Mouse (Mus musculus) limb, embryonic 14.5 days (tissue): ENCODE measurements around the gene Plekhh1. TPM values are rescaled to one million over a fixed set of nuclear protein-coding genes. Genes with fewer than 3 reads are reported as not detected.

ENCODE experiments used
- ATAC-seq: fragments of 200-750 bp; cut with Nextera tagmentation; 2 replicates; pipeline ENCODE4 v1.8.0; 2017; ENCODE audit warnings: low read depth, moderate number of reproducible peaks, moderate TSS enrichment; ENCODE audit not compliant: low FRiP score
- DNase-seq: peaks from one replicate; pipeline ENCODE4 v3.0.0-alpha.2; 2015; ENCODE audit warnings: low spot score
- H3K27ac ChIP-seq: fragments of 300-500 bp; sonication (generic); replicated peaks from 2 replicates; pipeline ENCODE4 v1.5.1; 2014; ENCODE audit warnings: low read depth, mild to moderate bottlenecking, low read length, moderate library complexity, mixed read lengths
- H3K27me3 ChIP-seq: fragments of 300-500 bp; sonication (generic); 2 replicates; pipeline ENCODE4 v1.6.1; 2014; ENCODE audit warnings: low read length, mixed read lengths; ENCODE audit not compliant: control insufficient read depth, insufficient read depth
- H3K36me3 ChIP-seq: fragments of 300-500 bp; sonication (generic); 2 replicates; pipeline ENCODE4 v1.6.1; 2014; ENCODE audit warnings: mild to moderate bottlenecking, low read length, moderate library complexity, mixed read lengths; ENCODE audit not compliant: control insufficient read depth, insufficient read depth
- H3K4me1 ChIP-seq: fragments of 300-500 bp; sonication (generic); 2 replicates; pipeline ENCODE4 v1.6.1; 2014; ENCODE audit warnings: antibody characterized with exemption, low read length, mixed read lengths; ENCODE audit not compliant: control insufficient read depth, insufficient read depth
- H3K4me2 ChIP-seq: fragments of 300-500 bp; sonication (generic); replicated peaks from 2 replicates; pipeline ENCODE4 v1.6.1; 2014; ENCODE audit warnings: low read depth, mild to moderate bottlenecking, low read length, moderate library complexity; ENCODE audit not compliant: severe bottlenecking
- H3K4me3 ChIP-seq: fragments of 300-500 bp; sonication (generic); replicated peaks from 2 replicates; pipeline ENCODE4 v1.5.1; 2014; ENCODE audit warnings: low read length
- H3K9ac ChIP-seq: fragments of 300-500 bp; sonication (generic); 2 replicates; pipeline ENCODE4 v1.6.1; 2014; ENCODE audit warnings: mild to moderate bottlenecking, low read depth, low read length, moderate library complexity; ENCODE audit not compliant: severe bottlenecking
- H3K9me3 ChIP-seq: fragments of 300-500 bp; sonication (generic); 2 replicates; pipeline ENCODE4 v1.6.1; 2016; ENCODE audit warnings: low read length; ENCODE audit not compliant: control insufficient read depth
- POLR2A ChIP-seq: fragments of 200-500 bp; IDR thresholded peaks from 2 replicates; pipeline ENCODE4 v1.8.0; 2012; ENCODE audit warnings: inconsistent platforms, mild to moderate bottlenecking, moderate library complexity, borderline replicate concordance; ENCODE audit not compliant: insufficient read depth, insufficient read length; ENCODE audit errors: extremely low read depth
- WGBS: fragments of 180-500 bp; shearing (Covaris S2); extraction: QIAGEN DNeasy Blood & Tissue Kit; methylation state at CpG from one replicate; pipeline ENCODE4 v1.1.7; 2014; 5-methylcytosine and 5-hydroxymethylcytosine counted together
- polyA plus RNA-seq, 2 experiments: library from polyadenylated mRNA; depleted of rRNA in 1 of 2; stranded (reverse) in 1 of 2; unstranded in 1 of 2; fragments of >200 nt; fragmentation: Nextera tagmentation in 1 of 2; extraction: Ambion mirVana in 1 of 2; gene quantifications; 2 replicates each; pipeline versions ENCODE4 v1.2.1 to v1.2.3; 2012 to 2014

Gene Plekhh1
- polyA plus RNA-seq, 2 experiments, result 2.5 to 4.9 TPM

DNA sequence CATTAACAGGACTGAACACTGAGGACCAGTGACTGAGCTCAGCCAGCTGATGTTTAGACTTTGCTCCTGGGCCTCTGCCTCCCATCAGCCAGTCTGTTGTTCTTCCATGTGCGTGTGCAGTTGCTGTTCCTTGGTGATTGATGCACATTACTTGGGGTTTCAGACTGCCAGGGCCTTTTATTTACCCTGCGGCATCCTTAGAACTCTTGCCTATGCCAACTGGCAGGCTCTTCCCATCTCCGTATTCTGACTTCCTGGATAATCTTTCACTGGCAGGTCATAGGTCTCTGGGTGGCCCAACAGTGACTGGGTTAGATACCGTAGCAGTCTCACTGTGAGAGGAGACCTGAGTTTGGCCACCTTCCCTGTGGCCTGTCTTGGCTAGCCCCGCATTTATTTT, 38.6 kb downstream of the Plekhh1 start:
- ATAC-seq, result no peak
- WGBS, result 87% methylated on average over 5 of the region's 5 CpGs

DNA sequence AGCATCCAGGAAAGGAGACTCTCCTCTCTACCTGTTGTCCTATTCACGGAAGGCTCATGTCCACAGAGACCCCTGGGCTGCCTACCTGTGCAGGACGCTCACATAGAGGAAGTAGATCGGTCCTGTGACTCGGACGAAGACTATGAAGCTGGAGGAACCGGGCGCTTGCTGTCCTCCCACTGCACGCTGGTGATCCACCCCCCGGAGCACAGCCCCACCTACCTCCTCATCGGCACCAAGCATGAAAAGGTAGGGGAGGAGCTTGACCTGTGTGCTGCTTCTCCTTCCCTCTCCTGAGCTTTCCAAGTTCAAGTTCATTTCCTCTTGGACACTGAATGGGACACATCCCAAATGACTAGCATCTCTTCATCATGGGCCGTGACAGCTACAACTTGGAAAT, 39.3 kb downstream of the Plekhh1 start:
- H3K4me1 ChIP-seq, result no peaks in the 10 kb centered on the region
- 90% methylated on average over 11 of the region's 11 CpGs for WGBS
- H3K4me3 ChIP-seq, result no peak overlapping the region
- H3K4me2 ChIP-seq, result no peak overlapping the region
- no peak for DNase-seq
- TF ChIP-seq POLR2A, result no peak
- no peaks in the 10 kb centered on the region for H3K27me3 ChIP-seq
- H3K9me3 ChIP-seq, result no peaks in the 10 kb centered on the region
- no peak for ATAC-seq
- H3K9ac ChIP-seq, result no peak overlapping the region
- H3K27ac ChIP-seq, result no peak overlapping the region
- peaks cover 28% of the 10 kb centered on the region for H3K36me3 ChIP-seq

More for the DNA sequence above, 38.6 kb downstream of the Plekhh1 start:
- H3K4me1 ChIP-seq, result no peaks in the 10 kb centered on the region
- H3K36me3 ChIP-seq, result peaks cover 22% of the 10 kb centered on the region
- no peak overlapping the region for H3K4me3 ChIP-seq
- H3K9ac ChIP-seq, result no peak overlapping the region
- no peaks in the 10 kb centered on the region for H3K27me3 ChIP-seq
- TF ChIP-seq POLR2A, result no peak
- no peaks in the 10 kb centered on the region for H3K9me3 ChIP-seq
- DNase-seq, result no peak
- no peak overlapping the region for H3K4me2 ChIP-seq
- H3K27ac ChIP-seq, result no peak overlapping the region

DNA sequence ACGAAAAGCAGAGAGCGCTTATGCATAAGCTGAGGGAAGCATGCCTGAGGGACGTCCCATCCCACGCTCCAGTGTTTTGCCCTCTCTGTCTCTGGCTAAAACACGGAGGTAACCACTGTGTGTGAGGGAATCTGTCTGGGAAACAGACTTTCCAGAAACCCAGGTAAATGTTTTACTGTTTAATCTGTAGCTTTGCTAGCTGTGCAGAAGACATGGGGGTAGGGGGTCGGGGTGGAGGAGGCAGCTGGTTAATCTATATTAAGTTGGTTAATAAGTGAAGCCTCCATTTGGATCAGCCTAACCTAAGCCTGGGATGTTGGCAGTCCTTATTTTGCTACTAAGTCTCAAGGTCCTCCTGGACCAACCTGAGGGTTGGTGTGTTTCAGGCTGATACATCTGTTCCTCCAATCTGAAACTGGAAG, 40.2 kb downstream of the Plekhh1 start:
- H3K27ac ChIP-seq, result no peak overlapping the region
- no peak overlapping the region for H3K9ac ChIP-seq
- TF ChIP-seq POLR2A, result no peak
- peaks cover 37% of the 10 kb centered on the region for H3K36me3 ChIP-seq
- no peaks in the 10 kb centered on the region for H3K27me3 ChIP-seq
- 95% methylated on average over 6 of the region's 6 CpGs for WGBS
- no peaks in the 10 kb centered on the region for H3K4me1 ChIP-seq
- H3K4me3 ChIP-seq, result no peak overlapping the region
- DNase-seq (no peak), ATAC-seq (no peak)
- H3K4me2 ChIP-seq, result no peak overlapping the region
- no peaks in the 10 kb centered on the region for H3K9me3 ChIP-seq

DNA sequence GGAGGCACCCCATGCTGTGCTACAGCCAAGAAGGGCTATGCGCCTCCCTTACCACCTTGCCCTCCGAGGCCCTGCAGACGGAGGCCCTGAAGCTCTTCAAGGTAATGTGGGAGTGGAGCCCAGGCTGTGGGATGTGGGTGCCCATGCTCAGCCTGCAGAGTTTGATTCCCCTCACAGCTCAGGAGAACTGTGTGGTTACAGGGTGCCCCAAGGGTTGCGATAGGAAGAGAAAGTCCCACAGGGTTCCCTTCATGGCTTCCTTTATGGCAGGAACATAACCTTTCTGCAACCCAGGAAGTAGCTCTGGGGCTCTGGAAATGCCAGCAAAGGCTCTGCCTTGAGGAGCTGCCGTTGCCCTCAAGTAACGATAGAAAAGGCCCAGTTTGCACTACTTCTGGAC, 41.0 kb downstream of the Plekhh1 start:
- Histone ChIP-seq H3K4me1 (no peaks in the 10 kb centered on the region), H3K4me3 (no peak overlapping the region), H3K9me3 (no peaks in the 10 kb centered on the region), H3K4me2 (no peak overlapping the region), H3K36me3 (peaks cover 42% of the 10 kb centered on the region), H3K27ac (no peak overlapping the region), H3K27me3 (no peaks in the 10 kb centered on the region), H3K9ac (no peak overlapping the region)
- DNase-seq (no peak), ATAC-seq (no peak)
- no peak for TF ChIP-seq POLR2A
- WGBS, result 77% methylated on average over 6 of the region's 6 CpGs

DNA sequence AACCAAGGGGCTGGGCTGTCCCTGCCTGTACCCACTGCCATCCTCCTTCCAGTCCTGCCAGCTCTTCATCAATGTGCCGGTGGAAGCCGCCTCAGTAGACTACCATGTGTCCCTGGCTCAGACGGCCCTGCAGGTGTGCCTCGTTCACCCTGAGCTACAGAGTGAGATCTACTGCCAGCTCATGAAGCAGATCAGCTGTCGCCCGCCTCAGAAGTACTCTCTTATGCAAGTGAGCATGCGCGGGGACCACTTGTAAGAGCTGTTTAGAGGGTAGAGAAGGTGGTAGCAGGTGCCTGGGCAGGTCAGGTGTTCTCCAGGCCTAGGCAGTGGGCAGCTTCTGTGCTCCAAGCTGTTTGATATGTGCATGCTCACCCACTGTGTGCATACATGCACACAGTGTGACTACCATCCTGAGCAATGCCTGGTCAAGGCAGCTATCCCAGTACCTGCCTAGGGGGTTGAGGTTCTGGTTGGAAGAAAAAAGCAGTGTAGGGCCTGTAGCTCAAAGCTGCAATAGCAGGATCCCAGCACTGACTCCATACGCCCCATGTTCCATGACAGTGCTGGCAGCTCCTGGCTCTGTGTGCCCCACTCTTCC, 41.9 kb downstream of the Plekhh1 start:
- DNase-seq, result no peak
- no peak overlapping the region for H3K27ac ChIP-seq

DNA sequence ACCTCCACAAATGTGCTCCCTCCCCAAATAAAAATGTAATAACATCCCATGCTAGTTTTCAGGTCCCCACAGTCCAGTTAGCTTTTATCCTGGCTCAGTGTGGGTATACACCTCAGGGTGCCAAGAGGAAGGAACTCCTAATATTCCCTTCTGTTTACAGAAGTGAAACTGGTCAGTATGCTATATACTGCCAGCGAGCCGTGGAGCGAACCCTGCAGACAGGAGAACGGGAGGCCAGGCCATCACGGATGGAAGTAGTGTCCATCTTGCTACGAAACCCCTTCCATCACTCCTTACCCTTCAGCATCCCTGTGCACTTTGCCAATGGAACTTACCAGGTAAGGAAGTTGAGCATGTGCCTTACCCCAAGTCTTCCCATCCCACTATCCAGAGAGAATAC, 43.6 kb downstream of the Plekhh1 start:
- H3K36me3 ChIP-seq, result peaks cover 64% of the 10 kb centered on the region
- H3K4me1 ChIP-seq, result no peaks in the 10 kb centered on the region
- H3K4me2 ChIP-seq, result no peak overlapping the region
- 93% methylated on average over 6 of the region's 6 CpGs for WGBS
- ATAC-seq (no peak), DNase-seq (no peak)
- H3K4me3 ChIP-seq, result no peak overlapping the region
- H3K27ac ChIP-seq, result no peak overlapping the region
- no peak overlapping the region for H3K9ac ChIP-seq
- no peaks in the 10 kb centered on the region for H3K9me3 ChIP-seq
- H3K27me3 ChIP-seq, result no peaks in the 10 kb centered on the region
- TF ChIP-seq POLR2A, result no peak

More for the DNA sequence above, 41.9 kb downstream of the Plekhh1 start:
- no peak for TF ChIP-seq POLR2A
- no peaks in the 10 kb centered on the region for H3K27me3 ChIP-seq
- no peaks in the 10 kb centered on the region for H3K9me3 ChIP-seq
- H3K9ac ChIP-seq, result no peak overlapping the region
- WGBS, result 87% methylated on average over 9 of the region's 9 CpGs
- no peaks in the 10 kb centered on the region for H3K4me1 ChIP-seq
- H3K36me3 ChIP-seq, result peaks cover 47% of the 10 kb centered on the region
- no peak overlapping the region for H3K4me3 ChIP-seq
- H3K4me2 ChIP-seq, result no peak overlapping the region
- ATAC-seq, result no peak
